Mouse (Mus musculus) heart, embryonic 16.5 days (tissue): ENCODE results near the gene Znhit6. TPM values are rescaled to one million over a fixed set of nuclear protein-coding genes. Genes with fewer than 3 reads are reported as not detected.

Experiments used
- ATAC-seq: fragments of 200-750 bp; cut with Nextera tagmentation; replicated peaks from 2 replicates; pipeline ENCODE4 v1.8.0; 2017; ENCODE audit warnings: moderate number of reproducible peaks; ENCODE audit not compliant: insufficient read depth, low FRiP score; ENCODE audit errors: extremely low read depth
- H3K27ac ChIP-seq: fragments of 300-500 bp; sonication (generic); 2 replicates; pipeline ENCODE4 v1.5.1; 2014; ENCODE audit warnings: mild to moderate bottlenecking, low read length, control low read depth, moderate library complexity
- H3K27me3 ChIP-seq: fragments of 300-500 bp; sonication (generic); 2 replicates; pipeline ENCODE4 v1.6.1; 2014; ENCODE audit warnings: low read length, mixed read lengths; ENCODE audit not compliant: control insufficient read depth, insufficient read depth
- H3K36me3 ChIP-seq: fragments of 300-500 bp; sonication (generic); 2 replicates; pipeline ENCODE4 v1.6.1; 2014; ENCODE audit not compliant: control insufficient read depth, insufficient read depth
- H3K4me1 ChIP-seq: fragments of 300-500 bp; sonication (generic); 2 replicates; pipeline ENCODE4 v1.6.1; 2014; ENCODE audit warnings: low read length, mixed read lengths; ENCODE audit not compliant: control insufficient read depth, insufficient read depth
- H3K4me2 ChIP-seq: fragments of 300-500 bp; sonication (generic); 2 replicates; pipeline ENCODE4 v1.6.1; 2014; ENCODE audit warnings: low read depth, mild to moderate bottlenecking, control low read depth, low read length
- H3K4me3 ChIP-seq: fragments of 300-500 bp; sonication (generic); 2 replicates; pipeline ENCODE4 v1.5.1; 2014; ENCODE audit warnings: mild to moderate bottlenecking, control low read depth, low read length
- H3K9ac ChIP-seq: fragments of 300-500 bp; sonication (generic); 2 replicates; pipeline ENCODE4 v1.6.1; 2014; ENCODE audit warnings: low read length, control low read depth
- H3K9me3 ChIP-seq: fragments of 300-500 bp; sonication (generic); replicated peaks from 2 replicates; pipeline ENCODE4 v1.6.1; 2016; ENCODE audit warnings: low read length; ENCODE audit not compliant: control insufficient read depth
- whole genome bisulfite sequencing: fragments of 180-500 bp; shearing (Covaris S2); extraction: QIAGEN DNeasy Blood & Tissue Kit; methylation state at CpG from one replicate; pipeline ENCODE4 v1.1.7; 2014; 5-methylcytosine and 5-hydroxymethylcytosine counted together
- polyA plus RNA-seq: library from polyadenylated mRNA; unstranded; fragments of >200 nt; fragmentation: Nextera tagmentation; extraction: Ambion mirVana; gene quantifications from 2 replicates; pipeline ENCODE4 v1.2.1, GENCODE M21; 2015

The Znhit6 gene
- polyA plus RNA-seq, 1 experiment from 2014 or later = 25.4 TPM

DNA sequence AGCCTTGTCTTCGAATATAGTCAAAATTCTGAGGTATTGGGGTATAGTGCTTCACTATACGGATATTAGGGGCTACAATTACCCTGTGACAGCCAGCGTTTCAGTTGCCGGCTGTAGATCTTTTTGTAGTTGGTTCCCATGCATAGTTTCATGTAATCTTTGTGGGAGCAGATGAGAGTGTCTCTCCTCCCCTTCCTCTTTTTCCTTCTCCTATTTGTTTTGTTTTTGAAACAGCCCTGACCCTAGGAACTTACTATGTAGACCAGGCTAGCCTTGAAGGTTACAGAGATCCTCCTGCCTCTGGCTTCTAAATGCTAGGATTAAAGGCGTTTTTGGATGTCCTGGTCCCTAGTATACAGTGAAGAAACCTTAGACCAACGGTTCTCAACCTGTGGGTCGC, 665 bp upstream of the Znhit6 start:
- peaks cover 15% of the 10 kb centered on the region for H3K36me3 ChIP-seq
- peaks cover 12% of the 10 kb centered on the region for H3K4me1 ChIP-seq
- peak overlapping the region; percentile 70; the same call in 1 of the 2 replicates for H3K4me3 ChIP-seq
- no peak for ATAC-seq
- no peak overlapping the region for H3K9ac ChIP-seq
- H3K9me3 ChIP-seq = no peaks in the 10 kb centered on the region
- 78% methylated on average over 7 of the region's 7 CpGs for WGBS
- no peak overlapping the region for H3K27ac ChIP-seq
- H3K27me3 ChIP-seq = no peaks in the 10 kb centered on the region
- H3K4me2 ChIP-seq = peak overlapping the region; percentile 90; the same call in 1 of the 2 replicates

DNA sequence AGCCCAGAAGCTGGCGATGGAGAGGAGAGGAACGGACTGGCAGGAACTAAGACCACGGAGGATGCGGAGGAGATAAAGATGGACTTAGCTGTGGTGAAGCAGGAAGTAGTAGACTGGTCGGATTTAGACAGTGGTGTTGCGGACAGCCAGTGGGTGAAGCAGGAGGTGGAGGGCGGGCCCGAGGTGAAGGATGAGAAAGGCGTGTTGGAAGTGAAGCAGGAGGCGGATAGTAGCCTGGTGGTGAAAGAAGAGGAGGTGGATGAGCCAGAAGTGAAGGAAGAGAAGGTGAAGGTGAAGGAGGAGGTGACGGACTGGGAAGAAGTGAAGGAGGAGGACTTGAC, 447 bp downstream of the Znhit6 start:
- H3K36me3 ChIP-seq = peaks cover 15% of the 10 kb centered on the region
- WGBS = 0% methylated on average over 11 of the region's 11 CpGs
- peak overlapping the region; percentile 70 for H3K4me3 ChIP-seq
- peak overlapping the region; percentile 58; the same call in 1 of the 2 replicates for H3K27ac ChIP-seq
- ATAC-seq = no peak; the same call in 1 of the 2 replicates
- no peaks in the 10 kb centered on the region for H3K9me3 ChIP-seq
- peaks cover 12% of the 10 kb centered on the region for H3K4me1 ChIP-seq
- peak overlapping the region; percentile 90 for H3K4me2 ChIP-seq
- no peaks in the 10 kb centered on the region for H3K27me3 ChIP-seq
- peak overlapping the region; percentile 75 for H3K9ac ChIP-seq

DNA sequence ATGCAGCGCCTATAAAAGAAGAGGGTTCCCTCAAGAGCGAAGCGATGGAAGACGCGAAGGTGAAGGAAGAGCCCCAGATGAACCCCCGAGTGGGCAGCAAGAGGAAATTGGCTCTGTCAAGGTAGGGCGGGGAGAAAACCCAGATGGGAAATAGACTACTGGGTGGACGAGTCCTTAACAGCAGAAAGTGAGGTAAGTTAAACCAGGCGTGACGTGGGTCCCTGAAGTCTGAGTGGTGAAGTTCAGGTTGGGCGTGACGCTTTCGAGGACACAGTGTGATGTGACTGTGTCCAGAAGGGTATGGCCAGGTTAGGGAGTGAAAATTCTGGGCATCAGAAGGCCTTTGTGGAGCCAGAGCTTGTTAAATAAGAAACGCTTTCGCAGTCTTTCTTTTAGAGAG, 871 bp downstream of the Znhit6 start:
- peaks cover 15% of the 10 kb centered on the region for H3K36me3 ChIP-seq
- WGBS = 26% methylated on average over 15 of the region's 15 CpGs
- no peak overlapping the region for H3K27ac ChIP-seq
- H3K4me3 ChIP-seq = peak overlapping the region; percentile 70
- peak overlapping the region; percentile 75 for H3K9ac ChIP-seq
- H3K4me2 ChIP-seq = peak overlapping the region; percentile 90
- ATAC-seq = no peak
- no peaks in the 10 kb centered on the region for H3K9me3 ChIP-seq
- peaks cover 12% of the 10 kb centered on the region for H3K4me1 ChIP-seq
- no peaks in the 10 kb centered on the region for H3K27me3 ChIP-seq

- Histone ChIP-seq H3K4me1 (no peaks in the 10 kb centered on the region), H3K9me3 (no peaks in the 10 kb centered on the region), H3K36me3 (peaks cover 37% of the 10 kb centered on the region), H3K27me3 (no peaks in the 10 kb centered on the region), H3K4me2 (no peak overlapping the region), H3K9ac (no peak overlapping the region), H3K27ac (no peak overlapping the region), H3K4me3 (no peak overlapping the region)
- WGBS = 82% methylated on average over 4 of the region's 4 CpGs
- ATAC-seq = no peak
These were observed 7.0 kb downstream of the Znhit6 start for GRCm38 (mm10) chr3:145583043-145583442.

- Histone ChIP-seq H3K27me3 (no peaks in the 10 kb centered on the region), H3K36me3 (peaks cover 31% of the 10 kb centered on the region), H3K9ac (no peak overlapping the region), H3K4me3 (no peak overlapping the region), H3K9me3 (no peaks in the 10 kb centered on the region), H3K4me2 (no peak overlapping the region), H3K27ac (no peak overlapping the region), H3K4me1 (no peaks in the 10 kb centered on the region)
- WGBS = 48% methylated on average over 3 of the region's 3 CpGs
- no peak for ATAC-seq
These were observed 7.7 kb downstream of the Znhit6 start for GRCm38 (mm10) chr3:145583522-145584200.

DNA sequence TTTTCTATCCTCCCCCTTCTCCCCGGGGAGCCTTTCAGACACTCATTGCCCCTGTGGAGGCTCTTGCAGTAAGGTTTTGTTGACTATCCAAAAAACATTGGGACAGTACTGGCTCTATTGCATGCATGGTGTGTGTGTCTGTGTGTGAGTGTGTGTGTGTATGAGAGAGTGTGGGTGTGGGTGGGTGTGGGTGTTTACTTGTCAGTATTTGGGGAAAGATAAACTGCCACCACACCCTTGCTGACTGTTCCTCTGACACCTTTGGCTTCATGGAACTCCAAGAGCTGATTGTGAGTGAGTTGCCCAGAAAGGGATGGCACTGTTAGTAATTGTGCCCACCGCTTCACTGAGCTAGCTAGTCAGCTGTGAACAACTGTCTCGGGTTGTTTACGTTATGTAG, 14.6 kb downstream of the Znhit6 start:
- no peak for ATAC-seq
- Histone ChIP-seq H3K4me3 (no peak overlapping the region), H3K27me3 (no peaks in the 10 kb centered on the region), H3K9ac (no peak overlapping the region), H3K36me3 (peaks cover 26% of the 10 kb centered on the region), H3K9me3 (no peaks in the 10 kb centered on the region), H3K4me2 (no peak overlapping the region), H3K4me1 (no peaks in the 10 kb centered on the region), H3K27ac (no peak overlapping the region)
- WGBS = 86% methylated on average over 4 of the region's 4 CpGs

- H3K4me3 ChIP-seq = no peak overlapping the region
- H3K4me2 ChIP-seq = no peak overlapping the region
- H3K27me3 ChIP-seq = no peaks in the 10 kb centered on the region
- WGBS = 86% methylated on average over 6 of the region's 6 CpGs
- H3K27ac ChIP-seq = no peak overlapping the region
- H3K9ac ChIP-seq = no peak overlapping the region
- no peaks in the 10 kb centered on the region for H3K9me3 ChIP-seq
- H3K36me3 ChIP-seq = peaks cover 22% of the 10 kb centered on the region
- ATAC-seq = no peak
- no peaks in the 10 kb centered on the region for H3K4me1 ChIP-seq
These were observed 16.0 kb downstream of the Znhit6 start for GRCm38 (mm10) chr3:145591841-145592542.

DNA sequence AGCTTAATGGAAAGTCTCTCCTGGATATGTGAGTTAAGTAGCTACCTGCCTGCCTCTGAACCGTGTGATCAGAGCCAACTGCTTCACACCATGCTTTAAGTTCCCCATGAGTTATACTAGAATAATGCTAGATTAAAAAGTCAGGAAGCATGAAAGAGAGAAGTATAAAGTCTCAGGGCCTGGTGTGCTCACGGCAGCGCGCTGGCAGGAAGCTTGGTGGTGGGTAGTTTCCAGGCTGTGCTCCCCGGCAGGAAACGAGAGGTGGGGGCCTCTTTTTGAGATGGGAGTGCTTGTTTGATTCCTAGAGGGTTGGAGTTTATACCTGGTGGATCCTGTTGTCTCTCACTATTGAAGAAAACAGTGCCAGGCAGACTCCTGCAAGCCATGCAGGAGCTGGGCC, 19.3 kb downstream of the Znhit6 start:
- 0 out of 2 replicates have a peak, but pooled peaks cover 2% of the 10 kb centered on the region for H3K9me3 ChIP-seq
- H3K27me3 ChIP-seq = no peaks in the 10 kb centered on the region
- H3K27ac ChIP-seq = no peak overlapping the region
- H3K9ac ChIP-seq = no peak overlapping the region
- peaks cover 42% of the 10 kb centered on the region for H3K36me3 ChIP-seq
- H3K4me3 ChIP-seq = no peak overlapping the region
- H3K4me1 ChIP-seq = no peaks in the 10 kb centered on the region
- ATAC-seq = no peak
- WGBS = 82% methylated on average over 6 of the region's 6 CpGs
- no peak overlapping the region for H3K4me2 ChIP-seq

- no peak overlapping the region for H3K9ac ChIP-seq
- H3K4me2 ChIP-seq = no peak overlapping the region
- no peak for ATAC-seq
- no peak overlapping the region for H3K4me3 ChIP-seq
- H3K27ac ChIP-seq = no peak overlapping the region
- WGBS = 92% methylated on average over 7 of the region's 7 CpGs
- peaks cover 46% of the 10 kb centered on the region for H3K36me3 ChIP-seq
- H3K9me3 ChIP-seq = 0 out of 2 replicates have a peak, but pooled peaks cover 2% of the 10 kb centered on the region
- no peaks in the 10 kb centered on the region for H3K4me1 ChIP-seq
- no peaks in the 10 kb centered on the region for H3K27me3 ChIP-seq
These were observed 23.1 kb downstream of the Znhit6 start for GRCm38 (mm10) chr3:145599059-145599458.
